In the genomic region with DNA sequence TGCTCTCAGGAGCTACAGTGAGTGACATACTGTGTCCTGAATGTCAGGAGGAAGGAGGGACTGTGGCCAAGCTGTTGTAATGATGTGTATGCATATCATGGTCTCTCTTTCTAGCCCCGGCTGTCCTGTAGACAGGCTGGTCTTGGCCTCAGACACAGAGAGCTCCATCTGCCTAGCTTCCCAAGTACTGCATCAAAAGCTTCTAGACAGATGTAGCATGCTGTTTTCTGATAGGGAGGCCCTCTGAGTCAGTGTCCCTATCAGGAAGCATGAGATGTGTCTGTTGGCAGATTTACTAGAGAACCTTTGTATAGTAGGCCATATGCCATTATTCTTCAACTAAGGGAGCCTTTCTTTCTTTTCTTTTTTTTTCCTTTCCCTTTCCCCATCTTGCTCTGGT, we compare ENCODE assay signal across 19 mouse cellular contexts. TPM values are rescaled to one million over a fixed set of nuclear protein-coding genes. Genes with fewer than 3 reads are reported as not detected.
DNase-seq lines count a peak whose midpoint lies in the region; ATAC-seq and TF ChIP-seq lines count a peak whose summit lies in the region.
"Had no signal": no experiment of that assay in that cellular context is flagged by ENCODE, and none has a peak within 500 bp of the region (broad histone marks: within the 10 kb centered on the region; RNA-seq: fewer than 3 reads in every experiment).

No protein-coding gene starts in this region.

- no peak for DNase-seq in layer of hippocampus, adult 2 months (ENCODE audit: low spot score in 2 of 2)
- no peak for DNase-seq in layer of hippocampus, postnatal 36 days
- DNase-seq in MEL-GATA-1-ER (ENCODE audit: extremely low read depth, low read depth) (peak; percentile 83), liver (peak; percentile 26)
- no peak for DNase-seq in kidney, postnatal 14 days
- DNase-seq in spleen, postnatal 4 days (ENCODE audit: low spot score in 2 of 2), result no peak
- DNase-seq: cerebellum, adult 2 months; embryo, embryonic 11 days; spleen, adult 18-20 months had no signal

- H3K27ac ChIP-seq in layer of hippocampus, adult 2 months, result no peak overlapping the region
- H3K27ac ChIP-seq: limb, embryonic 13.5 days; midbrain, embryonic 12.5 days had no signal

- ATAC-seq in megakaryocyte-erythroid progenitor cell, adult 5-6 weeks (replicated peaks; ENCODE audit: low FRiP score, low TSS enrichment, poor library complexity, severe bottlenecking), result peak; percentile 94
- ATAC-seq: CD4-positive, CD25-positive, alpha-beta regulatory T cell, adult 4 months; forebrain, embryonic 14.5 days; lung, postnatal 0 days; Patski had no signal

- H3K4me3 ChIP-seq in layer of hippocampus, adult 2 months, result no peak overlapping the region
- H3K4me3 ChIP-seq: limb, embryonic 13.5 days; midbrain, embryonic 12.5 days had no signal

- peak; percentile 55 for TF ChIP-seq CTCF in layer of hippocampus, adult 2 months (conservative IDR thresholded peaks at IDR 0.05)

RNA-seq across cellular contexts. Expression of gene Ybey, which starts 24.6 kb away (rescaled TPM):
- total RNA-seq in layer of hippocampus, adult 2 months (2021), result 1 to 10 TPM; 3.9 to 4.6 TPM
- total RNA-seq in layer of hippocampus, postnatal 36 days (2021), result 1 to 10 TPM; 4.4 to 5.1 TPM
- total RNA-seq in megakaryocyte-erythroid progenitor cell, adult 5-6 weeks (2014; fragmentation: Nextera tagmentation), result 5.4 and 5.5 TPM in 2 replicates
- total RNA-seq in megakaryocyte-erythroid progenitor cell, adult 5-6 weeks (2017), result 7.5 and 8.1 TPM in 2 replicates

RNA-seq across cellular contexts. Expression of gene Mcm3ap, which starts 24.8 kb away (rescaled TPM):
- total RNA-seq in layer of hippocampus, adult 2 months (2021), result 10 to 100 TPM; 51.2 to 53.7 TPM
- total RNA-seq in layer of hippocampus, postnatal 36 days (2021), result 10 to 100 TPM; 50.8 TPM
- total RNA-seq in megakaryocyte-erythroid progenitor cell, adult 5-6 weeks (2014; fragmentation: Nextera tagmentation), result 60.1 and 94.2 TPM in 2 replicates
- 63.5 and 87.7 TPM in 2 replicates for total RNA-seq in megakaryocyte-erythroid progenitor cell, adult 5-6 weeks (2017)

RNA-seq across cellular contexts. Expression of gene Lss, which starts 37.9 kb away (rescaled TPM):
- total RNA-seq in layer of hippocampus, adult 2 months (2021), result 10 to 100 TPM; 40.7 to 43.1 TPM
- total RNA-seq in layer of hippocampus, postnatal 36 days (2021), result 10 to 100 TPM; 35.6 to 37.8 TPM
- total RNA-seq in megakaryocyte-erythroid progenitor cell, adult 5-6 weeks (2014; fragmentation: Nextera tagmentation), result 7.5 and 11.4 TPM in 2 replicates
- total RNA-seq in megakaryocyte-erythroid progenitor cell, adult 5-6 weeks (2017), result 9.9 and 15.6 TPM in 2 replicates

RNA-seq across cellular contexts. Expression of gene 2610028H24Rik, which starts 44.6 kb away (rescaled TPM):
- total RNA-seq in layer of hippocampus, adult 2 months (2021), result not detected
- total RNA-seq in layer of hippocampus, postnatal 36 days (2021), result not detected
- not detected in 2 replicates for total RNA-seq in megakaryocyte-erythroid progenitor cell, adult 5-6 weeks (2014; fragmentation: Nextera tagmentation)
- not detected in 2 replicates for total RNA-seq in megakaryocyte-erythroid progenitor cell, adult 5-6 weeks (2017)
- total RNA-seq: adrenal gland, adult 18-20 months; left cerebral cortex, adult 18-20 months; neutrophil, adult 5-6 weeks had no signal

RNA-seq across cellular contexts. Expression of gene Pcnt, which starts 50.9 kb away (rescaled TPM):
- 10 to 100 TPM; 23.1 TPM for total RNA-seq in layer of hippocampus, adult 2 months (2021)
- total RNA-seq in layer of hippocampus, postnatal 36 days (2021), result 10 to 100 TPM; 20.7 to 24.1 TPM
- total RNA-seq in megakaryocyte-erythroid progenitor cell, adult 5-6 weeks (2014; fragmentation: Nextera tagmentation), result 43.2 and 60.4 TPM in 2 replicates
- 58.8 and 71.6 TPM in 2 replicates for total RNA-seq in megakaryocyte-erythroid progenitor cell, adult 5-6 weeks (2017)

Comparison
In these comparisons a context has a peak if more than half of its experiments do, and no peak if none do; other contexts are left out.
1. DNase-seq: peak in MEL-GATA-1-ER (single experiment) and liver (single experiment); none in layer of hippocampus, adult 2 months (0 of 2), layer of hippocampus, postnatal 36 days (0 of 2), kidney, postnatal 14 days (single experiment) and spleen, postnatal 4 days (0 of 2).